In genomic region chr4:152542447-152542846, GRCm38 (mm10) we compare ENCODE assay signal across 19 mouse cellular contexts.
DNase-seq lines count a peak whose midpoint lies in the region; ATAC-seq and TF ChIP-seq lines count a peak whose summit lies in the region.
"Had no signal": no experiment of that assay in that cellular context is flagged by ENCODE, and none has a peak within 500 bp of the region (broad histone marks: within the 10 kb centered on the region; RNA-seq: fewer than 3 reads in every experiment).

No protein-coding gene starts in this region.

- TF ChIP-seq EP300 in stomach, postnatal 0 days (optimal IDR thresholded peaks at IDR 0.05), result no peak

- no peak overlapping the region for H3K9ac ChIP-seq in kidney, postnatal 0 days (ENCODE audit: low read depth, low read length)
- H3K9ac ChIP-seq in stomach, postnatal 0 days (ENCODE audit: low read length), result no peak overlapping the region
- H3K9ac ChIP-seq: embryonic facial prominence, embryonic 13.5 days; heart, embryonic 13.5 days; hindbrain, embryonic 15.5 days; neural tube, embryonic 15.5 days had no signal

- H3K4me2 ChIP-seq in kidney, postnatal 0 days (ENCODE audit: low read length), result no peak overlapping the region
- no peak overlapping the region for H3K4me2 ChIP-seq in stomach, postnatal 0 days (replicated peaks; ENCODE audit: low read depth)
- H3K4me2 ChIP-seq: embryonic facial prominence, embryonic 13.5 days; heart, embryonic 13.5 days; hindbrain, embryonic 15.5 days; neural tube, embryonic 15.5 days had no signal

- H3K27me3 ChIP-seq in kidney, postnatal 0 days (ENCODE audit: insufficient read depth, low read length), result no peaks in the 10 kb centered on the region
- no peaks in the 10 kb centered on the region for H3K27me3 ChIP-seq in megakaryocyte, embryonic 14.5 days (replicated peaks)
- no peaks in the 10 kb centered on the region for H3K27me3 ChIP-seq in stomach, postnatal 0 days (ENCODE audit: control insufficient read depth, insufficient read depth, low read length)
- H3K27me3 ChIP-seq: embryonic facial prominence, embryonic 13.5 days; hindbrain, embryonic 15.5 days; neural tube, embryonic 15.5 days had no signal

- no peak overlapping the region for H3K27ac ChIP-seq in kidney, postnatal 0 days
- no peak overlapping the region for H3K27ac ChIP-seq in stomach, postnatal 0 days (replicated peaks)
- H3K27ac ChIP-seq: embryonic facial prominence, embryonic 13.5 days; heart, embryonic 13.5 days; hindbrain, embryonic 15.5 days; neural tube, embryonic 15.5 days had no signal

- H3K9me3 ChIP-seq in kidney, postnatal 0 days (replicated peaks; ENCODE audit: low read length), result no peaks in the 10 kb centered on the region
- peaks cover 67% of the 10 kb centered on the region for H3K9me3 ChIP-seq in megakaryocyte, embryonic 14.5 days
- no peaks in the 10 kb centered on the region for H3K9me3 ChIP-seq in stomach, postnatal 0 days (ENCODE audit: control insufficient read depth, low read length)
- H3K9me3 ChIP-seq: heart, embryonic 13.5 days; hindbrain, embryonic 15.5 days; neural tube, embryonic 15.5 days had no signal

- no peak overlapping the region for H3K4me3 ChIP-seq in kidney, postnatal 0 days (replicated peaks; ENCODE audit: low read depth, low read length)
- H3K4me3 ChIP-seq in megakaryocyte, embryonic 14.5 days (replicated peaks), result peak overlapping the region; percentile 59
- H3K4me3 ChIP-seq in stomach, postnatal 0 days (ENCODE audit: low read depth, low read length), result no peak overlapping the region
- H3K4me3 ChIP-seq: embryonic facial prominence, embryonic 13.5 days; heart, embryonic 13.5 days; hindbrain, embryonic 15.5 days; neural tube, embryonic 15.5 days had no signal

- peak; percentile 23; the same call in 1 of the 2 replicates for TF ChIP-seq CTCF in kidney, postnatal 0 days (IDR thresholded peaks at IDR 0.05; ENCODE audit: low read depth)
- TF ChIP-seq CTCF in stomach, postnatal 0 days (IDR thresholded peaks at IDR 0.05; ENCODE audit: low read depth), result peak; percentile 36

- ATAC-seq in kidney, postnatal 0 days (replicated peaks; ENCODE audit: low FRiP score, low read depth), result no peak
- no peak for ATAC-seq in megakaryocyte, adult 5-6 weeks (ENCODE audit: poor library complexity, severe bottlenecking)
- no peak for ATAC-seq in stomach, postnatal 0 days (ENCODE audit: low FRiP score, low TSS enrichment)

- no peaks in the 10 kb centered on the region for H3K4me1 ChIP-seq in kidney, postnatal 0 days (replicated peaks; ENCODE audit: insufficient read depth, low read length)
- no peaks in the 10 kb centered on the region for H3K4me1 ChIP-seq in megakaryocyte, embryonic 14.5 days
- no peaks in the 10 kb centered on the region for H3K4me1 ChIP-seq in stomach, postnatal 0 days (replicated peaks; ENCODE audit: control insufficient read depth, insufficient read depth)
- H3K4me1 ChIP-seq: heart, embryonic 13.5 days had no signal

- no peak for DNase-seq in kidney, postnatal 0 days (ENCODE audit: low spot score)
- no peak for DNase-seq in kidney, postnatal 4 days
- DNase-seq in WW6 (ENCODE audit: low read depth, low spot score) (peak; percentile 56), adipocyte (ENCODE audit: low spot score) (no peak)
- DNase-seq in stomach, postnatal 0 days (ENCODE audit: low spot score), result no peak
- DNase-seq: adrenal gland, adult 2 months; cerebellum, postnatal 10 days; heart, adult 11 months; kidney, adult 11 months; lung, adult 18-20 months; midbrain, embryonic 14.5 days; right cerebral cortex, postnatal 14 days had no signal

- H3K36me3 ChIP-seq in kidney, postnatal 0 days (ENCODE audit: insufficient read depth, low read length), result no peaks in the 10 kb centered on the region
- H3K36me3 ChIP-seq in megakaryocyte, embryonic 14.5 days (replicated peaks; ENCODE audit: low read length), result no peaks in the 10 kb centered on the region
- no peaks in the 10 kb centered on the region for H3K36me3 ChIP-seq in stomach, postnatal 0 days (ENCODE audit: control insufficient read depth, insufficient read depth, low read length)
- H3K36me3 ChIP-seq: G1E; heart, embryonic 13.5 days; hindbrain, embryonic 15.5 days had no signal

- WGBS in kidney, postnatal 0 days, result 98% methylated on average over 11 of the region's 11 CpGs
- WGBS in stomach, postnatal 0 days, result 95% methylated on average over 11 of the region's 11 CpGs
